Mouse (Mus musculus) spleen, adult 12 weeks (tissue): ENCODE results near the gene Zbtb16.

Source experiments
- DNase-seq: peaks from one replicate; pipeline ENCODE4 v3.0.0; 2022; ENCODE audit warnings: low spot score

The Zbtb16 gene

DNA sequence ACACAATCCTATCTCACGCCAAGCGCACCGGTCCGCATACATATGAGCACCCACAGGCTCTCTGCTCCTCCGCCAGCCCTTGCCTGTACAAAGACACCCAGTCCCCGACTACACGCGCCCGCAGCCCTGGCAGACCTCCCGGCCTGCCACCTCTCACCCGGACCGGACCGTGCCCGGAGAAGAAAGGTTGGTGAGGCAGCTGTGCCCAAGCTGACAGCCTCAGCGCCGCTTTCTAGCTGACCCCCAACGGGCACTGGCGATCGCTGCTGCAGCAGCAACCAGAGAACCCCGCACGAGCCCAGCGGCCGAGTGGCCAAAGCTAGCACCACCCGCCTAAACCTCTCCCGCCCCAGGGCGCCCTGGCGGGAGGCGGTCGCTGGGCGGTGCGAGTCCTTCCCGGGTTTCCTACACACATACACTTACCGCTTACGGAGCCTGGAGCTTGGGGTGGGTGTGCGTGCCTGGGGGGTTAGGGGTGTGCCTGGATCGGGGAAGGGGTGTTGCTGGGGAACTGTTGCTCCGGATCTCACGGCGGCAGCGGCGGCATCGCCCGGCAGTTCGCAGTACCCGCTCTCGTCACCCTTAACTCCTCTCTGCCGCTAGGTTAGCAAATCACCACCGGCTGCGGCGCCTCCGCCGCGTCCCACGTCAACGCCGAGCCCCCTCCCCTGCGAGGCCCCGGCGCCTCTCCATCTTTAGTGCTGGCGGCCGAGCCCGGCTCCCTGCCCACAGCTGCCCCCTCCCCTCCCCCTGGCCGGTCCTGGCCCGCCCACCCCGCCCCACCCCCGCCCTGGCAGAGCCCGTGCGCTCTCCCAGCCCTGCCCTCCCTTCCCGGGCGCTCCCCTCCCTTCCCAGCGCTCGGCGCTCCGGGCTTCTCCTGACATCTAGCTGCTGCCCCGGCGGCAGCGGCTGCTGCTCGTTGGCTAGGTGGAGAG is at the start of gene Zbtb16:
TSS of gene Zbtb16 (minus strand) at position 592 of the 935 bp plus-strand sequence.
- no peak for DNase-seq

DNA sequence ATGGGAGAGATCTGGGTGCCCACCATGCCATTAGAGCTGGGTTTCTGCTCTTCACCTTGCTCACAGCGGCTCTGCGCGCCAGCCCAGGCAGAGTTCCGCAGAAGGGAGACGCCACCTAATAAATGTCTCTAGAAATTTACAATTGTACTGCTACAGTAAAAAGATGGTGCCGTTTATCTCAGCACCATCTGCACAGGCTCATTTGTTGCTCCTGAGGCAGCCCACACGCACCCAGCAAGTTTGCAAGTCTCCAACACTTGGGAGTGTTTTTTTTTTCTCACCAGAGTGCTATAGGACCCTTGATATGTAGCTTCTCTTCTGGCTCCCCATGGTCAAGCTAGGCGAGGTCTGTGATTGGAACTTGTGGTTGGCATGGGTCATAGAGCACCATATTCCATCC is 36.9 kb upstream of the Zbtb16 start:
- no peak for DNase-seq

DNA sequence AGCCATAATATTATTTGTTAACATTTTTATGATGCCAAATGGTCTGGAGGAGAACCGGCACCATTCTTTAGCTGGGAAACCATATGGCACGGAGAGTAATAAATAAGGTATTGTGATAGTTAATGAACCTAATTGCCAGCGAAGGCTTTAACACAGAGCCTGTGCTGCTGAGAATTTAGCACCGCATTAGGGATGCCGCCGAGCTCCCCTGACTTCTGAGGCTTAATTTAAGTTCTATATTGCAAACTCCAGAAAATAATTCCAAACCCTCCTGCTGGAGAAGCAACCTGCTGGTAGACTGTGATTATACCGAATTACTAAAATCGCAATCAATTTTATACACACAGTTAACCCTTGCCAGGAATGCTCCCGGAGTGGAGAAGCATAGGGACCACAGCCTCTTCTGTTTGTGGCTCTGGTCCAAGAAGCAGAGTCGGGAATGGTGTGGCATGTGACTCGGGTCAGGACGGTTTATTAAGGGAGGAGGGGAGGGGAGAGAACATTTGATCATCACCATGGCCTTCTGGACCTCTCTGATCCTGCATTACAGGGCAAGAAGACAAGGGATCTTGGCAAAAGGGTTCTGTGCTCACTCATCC is 30.6 kb upstream of the Zbtb16 start:
- DNase-seq = no peak

DNA sequence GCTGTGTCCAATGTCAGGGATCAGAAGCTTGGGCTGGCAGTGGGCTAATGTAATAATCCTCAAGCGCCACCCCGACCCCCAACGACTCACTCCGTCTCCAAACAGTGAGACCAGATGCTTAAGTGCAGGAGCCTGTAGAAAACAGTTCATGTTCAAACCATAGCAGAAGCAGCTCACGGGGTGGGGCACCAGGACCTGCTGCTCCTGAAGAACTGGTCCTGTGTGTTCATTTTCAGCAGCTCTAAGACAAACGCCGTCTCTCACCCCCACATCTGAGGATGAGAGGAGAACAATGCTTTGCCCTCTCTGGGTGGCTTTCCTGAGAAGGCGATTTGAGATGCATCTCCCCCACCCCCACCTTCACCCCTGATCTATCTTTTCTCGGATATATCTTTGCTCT is 29.2 kb upstream of the Zbtb16 start:
- DNase-seq = no peak

DNA sequence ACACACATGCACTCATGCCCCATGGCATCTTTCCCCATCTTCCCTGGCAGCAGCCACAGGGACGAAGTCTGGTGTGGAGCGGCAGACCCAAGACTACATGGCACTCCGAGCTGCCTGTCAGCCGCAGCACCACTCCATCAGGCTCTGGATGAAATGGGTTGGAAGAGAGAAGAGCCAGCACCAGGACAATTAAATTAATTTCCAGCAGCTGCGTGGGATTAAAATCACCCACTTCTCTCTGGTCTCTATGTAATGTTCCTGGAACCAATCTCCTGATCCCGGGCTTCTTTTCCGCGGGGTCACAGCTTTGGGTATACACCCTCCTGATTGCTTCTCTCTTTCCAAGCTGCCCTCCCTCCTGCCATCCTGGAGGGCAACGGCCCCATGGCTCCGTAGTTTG is 25.5 kb upstream of the Zbtb16 start:
- DNase-seq = no peak

DNA sequence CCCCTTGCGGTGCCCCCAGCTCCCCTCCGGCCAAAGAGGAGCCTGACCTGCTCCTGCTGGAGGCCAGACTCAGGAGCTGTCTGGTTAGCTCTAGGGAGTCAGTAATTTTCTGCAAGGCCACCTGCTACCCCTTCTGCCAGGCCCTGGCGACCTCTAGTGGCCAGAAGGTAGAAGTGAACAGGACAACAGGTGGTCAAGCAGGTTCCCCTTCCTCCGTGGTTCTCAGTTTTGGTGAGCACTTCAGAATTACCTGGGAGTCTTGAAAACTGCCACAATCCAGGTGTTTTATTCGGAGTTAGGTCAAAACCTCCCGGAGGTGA is 24.5 kb upstream of the Zbtb16 start:
- no peak for DNase-seq

DNA sequence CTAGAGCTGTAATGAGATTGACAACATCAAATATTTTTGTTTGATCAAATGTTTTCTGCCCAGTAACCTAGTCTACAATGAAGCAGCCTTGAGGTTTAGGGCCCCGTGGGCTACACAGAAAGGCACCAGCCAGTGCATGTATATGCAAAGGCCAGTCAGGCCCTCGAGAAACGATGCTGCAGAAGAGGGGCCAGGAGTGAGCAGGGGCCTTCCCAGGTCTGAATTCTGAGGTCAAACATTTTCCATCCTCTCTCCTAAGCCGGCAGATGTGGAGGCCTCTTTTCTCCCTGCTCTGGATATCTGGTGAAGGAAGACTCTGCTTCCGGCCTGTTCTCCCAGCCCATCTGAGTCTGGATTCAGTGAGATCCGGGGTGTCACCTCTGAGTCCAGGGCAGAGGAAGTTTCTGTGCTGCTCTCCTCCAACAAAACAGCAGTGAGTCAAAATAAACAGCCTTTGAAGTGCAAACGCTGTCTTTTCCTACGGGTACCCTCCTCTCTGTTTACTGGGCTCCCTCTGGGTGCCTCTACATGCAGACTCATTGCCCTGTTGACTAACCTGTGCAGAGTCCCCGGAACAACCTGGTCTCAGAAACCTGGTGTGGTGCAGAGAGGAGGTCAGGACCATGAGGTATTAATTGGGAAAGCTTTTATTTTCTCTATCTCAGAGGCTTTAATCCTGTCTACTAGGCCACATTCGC is 24.0 kb upstream of the Zbtb16 start:
- DNase-seq = no peak

DNA sequence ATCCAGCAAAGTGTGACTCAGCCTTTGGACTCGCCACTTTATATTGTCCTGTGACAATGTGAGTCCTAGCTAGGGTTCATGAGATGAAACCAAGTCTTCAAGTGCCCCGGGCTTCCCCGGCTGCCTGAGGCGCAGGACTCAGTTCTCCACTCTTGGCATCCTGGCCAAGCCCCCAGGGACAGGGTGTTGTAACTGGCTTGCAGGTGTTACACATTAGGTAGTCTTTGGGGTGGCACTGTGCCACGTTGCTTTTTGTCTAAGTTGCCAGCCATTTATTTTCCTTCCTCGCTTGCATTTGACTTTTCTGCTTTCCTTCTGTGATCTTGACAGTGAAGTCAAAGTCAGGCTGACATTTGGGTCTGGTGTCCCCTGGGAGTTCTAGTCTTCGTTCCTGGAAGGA is 21.9 kb upstream of the Zbtb16 start:
- DNase-seq = no peak

DNA sequence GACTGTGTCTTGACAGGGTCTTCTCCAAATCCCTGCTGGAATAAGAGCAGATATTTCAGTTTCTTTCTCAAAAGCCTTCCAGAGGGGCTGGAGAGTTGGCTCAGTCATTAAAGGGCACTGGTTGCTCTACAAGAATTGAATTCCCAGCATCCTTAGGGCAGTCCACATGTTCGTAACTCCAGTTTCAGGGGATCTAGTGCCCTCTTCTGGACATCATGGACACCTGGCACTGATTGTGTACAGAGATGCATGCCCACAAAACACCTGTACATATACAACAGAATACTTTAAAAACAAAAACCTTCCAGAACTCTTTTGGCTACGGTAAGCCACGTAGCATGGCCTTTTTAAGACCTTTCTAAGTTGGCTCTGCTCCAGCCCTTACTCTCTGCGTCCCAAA is 20.2 kb upstream of the Zbtb16 start:
- no peak for DNase-seq

DNA sequence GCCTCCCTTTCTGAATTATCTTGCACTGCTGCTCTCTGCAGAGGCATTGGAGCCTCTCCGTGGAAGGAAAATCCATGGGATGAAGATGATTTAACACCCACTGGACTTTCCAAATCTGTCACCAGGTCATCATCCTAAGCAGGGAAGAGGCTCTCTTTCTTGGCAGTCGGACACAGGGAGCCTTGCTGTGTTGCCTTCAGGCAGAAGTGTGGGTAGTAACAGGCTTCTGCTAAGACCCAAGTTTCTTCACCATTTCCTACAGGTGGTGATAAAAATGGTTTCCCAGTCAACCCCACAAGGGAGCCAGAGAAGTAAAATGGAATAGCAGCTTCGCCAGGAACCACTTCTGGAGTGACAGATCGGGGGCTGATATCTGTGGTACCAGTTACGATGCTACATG is 13.5 kb upstream of the Zbtb16 start:
- DNase-seq = no peak

DNA sequence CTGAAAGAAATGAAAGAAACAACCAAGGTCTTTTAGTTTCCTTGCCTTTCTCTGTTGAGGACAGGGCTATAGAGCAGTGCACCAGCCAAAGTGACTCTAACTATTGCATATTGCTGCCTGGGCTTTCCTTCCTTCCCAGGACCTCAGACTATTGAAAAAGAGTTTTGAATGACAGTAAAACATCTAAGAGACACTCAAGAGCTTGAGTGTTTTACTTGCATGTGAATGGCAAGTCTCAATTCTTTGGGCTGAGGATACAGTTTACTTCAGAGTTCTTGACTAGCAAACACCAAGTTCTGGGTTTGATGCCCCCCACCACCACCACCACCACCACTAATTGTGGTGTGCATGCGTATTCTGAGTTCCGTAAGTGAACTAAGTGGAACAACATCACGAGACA is 3.5 kb upstream of the Zbtb16 start:
- no peak for DNase-seq

DNA sequence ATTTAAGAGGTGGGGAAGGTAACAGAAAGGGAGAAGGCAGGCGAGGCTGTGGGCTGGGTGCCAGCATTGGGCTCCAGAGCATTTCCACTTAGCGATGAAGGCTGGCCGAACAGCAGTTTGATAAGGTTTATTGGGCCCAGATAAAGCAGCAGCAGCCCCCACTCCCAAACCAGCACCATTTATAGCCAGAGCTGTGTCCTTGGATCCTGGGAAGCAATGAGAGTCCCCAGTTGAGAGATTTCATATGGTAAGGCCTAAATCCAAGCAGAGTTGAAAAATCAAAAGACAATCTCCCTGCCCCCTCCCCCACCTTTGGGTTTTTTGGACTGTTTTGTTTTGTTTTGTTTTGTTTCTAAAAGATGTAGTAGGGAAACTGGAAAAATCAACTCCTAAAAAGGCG is 2.3 kb upstream of the Zbtb16 start:
- no peak for DNase-seq

DNA sequence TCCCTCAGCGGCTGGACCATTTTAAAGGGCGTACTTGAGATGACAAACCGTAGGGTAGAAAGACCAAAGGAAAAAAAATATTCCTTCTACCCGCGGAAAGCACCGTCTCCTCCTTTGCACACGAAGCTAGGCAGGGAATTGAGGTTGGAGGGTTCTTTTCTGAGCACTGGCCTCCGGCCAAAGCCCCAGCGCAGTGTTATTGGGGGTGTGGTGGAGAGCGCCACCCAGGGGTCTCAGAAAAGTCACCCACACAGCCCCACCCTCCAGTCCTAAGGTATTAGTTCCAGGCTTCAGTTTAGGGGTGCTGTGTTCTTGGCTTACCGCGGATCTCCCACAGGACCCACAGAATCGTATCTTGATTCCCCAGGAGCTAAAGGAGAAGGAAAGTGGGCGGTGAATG is 1.2 kb upstream of the Zbtb16 start:
- DNase-seq = no peak

DNA sequence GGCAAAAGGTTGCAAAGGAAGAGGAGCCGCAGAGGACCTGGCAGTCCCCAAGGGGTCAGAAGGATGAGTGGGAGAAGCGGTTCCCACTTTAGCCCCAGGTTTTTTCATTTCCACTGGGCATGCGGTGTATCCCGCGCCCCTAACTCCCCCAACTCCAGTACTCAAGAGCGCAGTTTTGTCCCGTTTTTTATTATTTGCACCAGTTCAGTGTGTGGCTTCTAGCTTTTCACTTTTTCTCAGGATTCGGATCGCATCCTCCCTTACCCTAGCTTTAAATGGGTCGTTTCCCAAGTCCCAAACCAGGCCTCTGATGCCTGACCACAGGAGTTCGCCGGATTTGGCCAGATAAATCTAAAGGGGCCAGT is 526 bp upstream of the Zbtb16 start:
- DNase-seq = no peak

DNA sequence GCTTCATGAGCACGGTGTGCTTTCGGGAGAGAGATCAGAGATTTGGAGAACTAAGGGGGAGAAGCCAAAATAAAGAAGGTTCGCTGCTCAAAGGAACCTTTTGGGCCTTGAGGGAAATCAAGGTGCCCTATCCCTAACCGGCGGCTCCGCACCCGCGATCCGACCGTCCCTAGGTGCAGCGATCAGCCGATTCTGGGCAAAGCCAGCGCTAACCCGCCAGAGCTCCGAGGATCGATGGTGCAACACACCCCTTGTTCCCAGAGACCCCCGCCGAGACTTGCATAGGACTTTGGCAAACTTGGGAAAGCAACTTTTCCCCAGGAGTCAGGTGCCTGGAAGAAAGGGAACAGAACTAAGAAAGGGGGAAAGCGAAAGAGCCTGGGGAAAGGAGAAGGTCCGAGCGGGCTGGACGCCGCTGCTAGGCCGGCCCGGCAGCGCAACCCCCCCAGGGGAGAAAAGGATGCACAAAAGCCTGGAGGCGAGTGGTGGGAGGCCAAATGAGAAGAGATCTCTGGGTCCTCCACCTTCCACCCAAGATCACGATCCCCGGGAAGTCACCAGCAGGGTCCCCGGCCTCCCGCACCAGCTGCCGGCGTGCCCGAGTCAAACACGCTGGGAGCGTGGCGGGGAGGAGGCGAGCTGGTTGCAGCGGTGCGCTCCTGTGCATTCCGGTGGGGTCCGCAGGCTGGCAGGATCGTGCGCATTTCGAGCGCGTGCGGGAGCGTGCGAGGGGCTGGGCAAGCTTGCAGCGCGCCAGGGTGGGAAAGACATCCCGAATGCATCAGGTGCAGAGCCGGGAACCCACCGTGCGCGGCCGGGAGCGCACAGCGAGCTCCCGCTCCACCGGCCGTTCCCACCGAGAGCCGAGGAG is 1.2 kb downstream of the Zbtb16 start:
- no peak for DNase-seq

DNA sequence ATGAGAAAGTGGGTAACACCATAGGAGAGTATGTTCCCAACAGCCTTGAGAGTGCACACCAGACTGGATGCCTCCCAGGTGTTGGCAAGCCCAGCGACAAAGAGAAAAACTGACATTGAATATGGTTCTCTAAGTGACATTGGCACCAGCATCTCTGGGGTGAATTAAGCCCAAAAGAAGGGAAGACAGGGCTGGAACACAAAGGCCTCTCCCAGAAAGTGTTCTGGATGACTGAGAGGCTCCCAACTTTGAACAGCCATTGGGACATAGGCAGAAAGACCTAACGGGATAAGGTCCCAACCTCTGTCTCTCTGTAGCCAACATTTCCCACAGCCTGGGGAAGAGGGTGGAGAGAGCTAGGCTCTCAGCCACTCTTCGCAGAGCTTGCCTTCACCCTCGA is 2.0 kb downstream of the Zbtb16 start:
- no peak for DNase-seq

DNA sequence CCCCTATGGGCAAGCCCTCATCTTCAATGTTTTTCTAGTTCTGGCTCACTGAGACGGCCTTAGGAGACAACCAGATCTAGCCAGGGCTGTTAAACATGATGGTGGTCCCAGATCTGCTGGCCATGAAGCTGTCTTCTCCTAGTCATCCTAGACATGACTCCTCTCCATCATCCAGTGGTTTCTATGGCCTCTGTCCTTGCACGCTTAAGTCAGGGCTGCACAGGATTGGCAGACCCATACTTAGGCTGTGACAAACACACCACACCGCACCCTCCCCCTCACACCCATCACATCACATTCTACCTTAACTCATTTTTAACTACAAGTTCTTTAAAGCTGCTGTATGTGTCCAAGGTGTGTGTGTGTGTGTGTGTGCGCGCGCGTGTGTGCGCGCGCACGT is 2.5 kb downstream of the Zbtb16 start:
- no peak for DNase-seq

DNA sequence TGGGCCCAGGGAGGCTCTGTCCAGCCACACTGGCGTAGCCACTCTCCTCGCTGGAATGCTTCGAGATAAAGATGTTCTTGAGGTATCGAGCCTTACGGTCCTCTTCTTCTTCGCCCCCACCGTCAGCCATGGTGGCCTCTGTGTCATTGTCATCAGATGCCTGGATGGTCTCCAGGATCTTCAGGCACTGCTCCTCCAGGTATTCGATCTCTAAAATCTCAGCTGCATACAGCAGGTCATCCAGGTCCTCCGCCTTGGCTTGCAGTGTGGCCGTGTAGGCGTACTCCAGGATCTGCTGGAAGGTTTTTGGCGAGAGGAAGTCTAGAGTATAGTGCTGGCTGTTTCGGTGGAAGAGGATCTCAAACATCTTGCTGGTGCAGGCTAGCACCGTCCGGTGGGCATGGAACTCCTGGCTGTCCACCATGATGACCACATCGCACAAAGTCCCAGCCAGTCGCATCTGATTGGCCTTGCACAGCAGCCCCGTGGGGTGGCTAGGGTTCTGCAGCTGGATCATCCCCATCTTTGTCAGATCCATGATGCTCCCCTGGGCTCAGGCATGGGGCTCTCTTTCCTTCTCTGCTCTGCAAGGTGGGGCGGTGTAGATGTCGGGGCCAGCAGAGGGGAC is 3.4 kb downstream of the Zbtb16 start:
- DNase-seq = no peak

DNA sequence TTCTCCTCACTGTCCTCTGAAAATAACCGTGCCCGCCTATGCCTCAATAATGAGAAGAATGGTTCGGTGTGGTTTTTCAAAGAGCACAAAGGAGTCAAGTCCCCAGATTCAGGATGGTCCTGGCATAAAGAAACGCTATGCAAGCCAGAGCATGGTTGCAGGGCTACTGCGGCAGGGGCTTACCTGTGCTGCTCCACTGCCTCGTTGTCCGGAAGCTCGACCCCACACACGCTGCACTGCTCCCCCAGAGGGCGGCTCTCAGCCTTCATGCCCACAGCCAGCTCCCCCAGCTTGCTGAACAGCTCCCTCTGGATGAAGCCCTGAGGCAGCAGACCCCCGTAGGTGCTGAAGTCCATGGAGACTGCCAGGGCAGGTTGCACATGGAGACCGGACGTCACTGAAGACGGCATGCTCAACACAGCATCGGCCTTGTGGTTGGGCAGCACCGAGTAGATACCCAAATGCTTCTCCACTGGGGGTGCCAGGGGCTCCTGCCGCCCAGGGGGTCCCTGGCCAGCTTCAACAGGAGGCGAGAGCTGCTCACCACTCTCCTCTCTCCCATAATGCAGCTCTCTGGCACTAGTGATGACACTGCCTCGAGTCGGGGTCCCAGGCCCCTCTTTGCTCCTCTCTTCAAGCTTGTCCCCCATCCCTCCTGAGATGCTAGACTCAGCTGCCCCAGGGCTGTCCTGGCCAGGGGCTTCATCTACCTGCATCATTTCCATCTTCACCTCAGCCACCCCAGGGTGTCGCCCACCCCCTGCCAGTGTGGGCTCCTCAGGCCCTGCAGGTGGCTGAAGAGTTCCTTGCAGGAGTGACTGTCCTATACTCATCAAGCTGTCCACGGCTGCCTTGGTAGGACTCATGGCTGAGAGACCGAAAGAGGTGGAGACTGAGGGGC is 4.2 kb downstream of the Zbtb16 start:
- no peak for DNase-seq

DNA sequence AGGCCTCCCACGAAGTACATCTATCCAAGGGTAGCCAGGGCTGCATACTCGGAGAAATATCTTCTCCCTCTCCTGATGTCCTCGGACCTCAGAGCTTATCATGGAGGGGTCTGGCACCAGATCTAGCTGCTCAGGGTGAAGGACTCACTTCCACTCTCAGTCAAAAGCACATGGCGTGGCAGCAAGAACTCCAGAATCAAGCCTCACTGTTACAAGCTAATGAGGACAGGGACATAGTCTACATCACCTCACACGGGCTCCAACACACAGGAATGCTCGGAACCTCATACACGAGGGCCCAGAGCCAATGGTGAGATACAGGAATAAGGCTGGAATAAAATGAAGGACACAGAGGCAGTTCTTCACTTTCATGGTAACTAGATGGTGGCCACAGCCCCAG is 7.2 kb downstream of the Zbtb16 start:
- DNase-seq = no peak

DNA sequence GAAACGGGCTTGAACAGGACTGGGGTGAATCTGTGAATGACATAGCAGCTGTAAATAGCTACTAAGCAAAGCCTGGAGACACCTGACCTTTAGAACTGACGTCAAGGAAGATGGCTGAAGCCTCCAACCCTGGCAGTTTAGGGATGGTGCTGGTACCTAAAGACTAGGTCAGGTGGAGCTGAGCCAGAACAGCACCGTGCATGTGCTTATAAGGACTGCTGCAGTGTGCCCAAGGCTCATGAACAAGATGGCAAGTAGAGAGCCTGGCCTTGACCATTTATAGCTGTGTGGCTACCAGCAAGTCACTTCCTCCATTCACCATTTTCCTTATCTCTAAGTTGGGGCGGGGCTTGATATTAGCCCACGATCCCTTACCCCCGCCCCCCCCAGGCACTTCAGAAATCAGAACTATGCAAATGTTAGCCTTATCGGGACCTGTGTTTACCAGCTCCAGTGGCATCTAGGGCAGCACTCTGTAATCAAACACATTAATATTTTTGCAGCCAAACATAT is 9.6 kb downstream of the Zbtb16 start:
- DNase-seq = no peak
